Mouse (Mus musculus) heart, adult 2 months (tissue): ENCODE results near the gene Gramd2.

ENCODE experiments used
- CTCF ChIP-seq: fragments of 200-600 bp; IDR thresholded peaks from 2 replicates; pipeline ENCODE4 v1.8.1; 2022; ENCODE audit warnings: antibody characterized with exemption, mild to moderate bottlenecking, moderate library complexity
- EP300 ChIP-seq: fragments of 200-500 bp; IDR thresholded peaks from 2 replicates; pipeline ENCODE4 v1.6.1; 2011; ENCODE audit warnings: low read depth, low read length, control low read depth; ENCODE audit not compliant: insufficient read depth
- POLR2A ChIP-seq: fragments of 200-500 bp; IDR thresholded peaks from 2 replicates; pipeline ENCODE4 v1.6.1; 2011; ENCODE audit warnings: mild to moderate bottlenecking, low read depth, low read length, control low read depth; ENCODE audit not compliant: insufficient read depth

GRCm38 (mm10) chr9:59678313-59678712, 1.6 kb upstream of the Gramd2 start:
- TF ChIP-seq POLR2A (no peak), CTCF (peak; percentile 85), EP300 (0 out of 2 replicates have a peak, but pooled peaks have one; percentile 66)
